Mouse (Mus musculus): ENCODE results near the gene Ubac2. TPM values are rescaled to one million over a fixed set of nuclear protein-coding genes. Genes with fewer than 3 reads are reported as not detected.
"Not testable (repeated sequence)": the region's sequence is repeated elsewhere in the genome, so short reads cannot be mapped to it uniquely, and the experiment has no call there.

Ubac2 gene
- total RNA-seq, 2 experiments from 2014 or later, result 46.1 to 48.3 TPM

- H3K4me3 ChIP-seq, result no peak overlapping the region
- no peak overlapping the region for H3K27ac ChIP-seq
- DNase-seq (ENCODE audit: low spot score in 2 of 2), result no peak
- no peak for TF ChIP-seq CTCF (conservative IDR thresholded peaks at IDR 0.05)
Measured at GRCm38 (mm10) chr14:121873646-121874045, 4.8 kb upstream of the Ubac2 start.

DNA sequence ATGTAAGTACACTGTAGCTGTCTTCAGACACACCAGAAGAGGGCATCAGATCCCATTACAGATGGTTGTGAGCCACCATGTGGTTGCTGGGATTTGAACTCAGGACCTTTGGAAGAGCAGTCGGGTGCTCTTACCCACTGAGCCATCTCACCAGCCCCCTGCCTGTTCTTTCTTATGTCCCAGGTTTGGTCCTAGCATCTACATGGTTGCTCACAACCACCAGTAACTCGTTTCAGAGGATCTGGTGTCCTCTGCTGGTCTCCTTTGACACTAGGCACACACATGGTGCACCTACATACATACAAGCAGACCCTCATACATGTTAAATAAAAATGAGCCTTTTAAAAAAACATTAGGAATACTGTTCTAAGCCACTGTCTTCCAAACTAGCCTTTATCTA lies 2.2 kb upstream of the Ubac2 start:
- not testable (repeated sequence) for H3K27ac ChIP-seq; DNase-seq (ENCODE audit: low spot score in 2 of 2); H3K4me3 ChIP-seq

GRCm38 (mm10) chr14:121876860-121877259 lies 1.6 kb upstream of the Ubac2 start:
- TF ChIP-seq CTCF (conservative IDR thresholded peaks at IDR 0.05), result no peak
- no peak overlapping the region for H3K4me3 ChIP-seq
- no peak for DNase-seq (ENCODE audit: low spot score in 2 of 2)
- H3K27ac ChIP-seq, result no peak overlapping the region

DNA sequence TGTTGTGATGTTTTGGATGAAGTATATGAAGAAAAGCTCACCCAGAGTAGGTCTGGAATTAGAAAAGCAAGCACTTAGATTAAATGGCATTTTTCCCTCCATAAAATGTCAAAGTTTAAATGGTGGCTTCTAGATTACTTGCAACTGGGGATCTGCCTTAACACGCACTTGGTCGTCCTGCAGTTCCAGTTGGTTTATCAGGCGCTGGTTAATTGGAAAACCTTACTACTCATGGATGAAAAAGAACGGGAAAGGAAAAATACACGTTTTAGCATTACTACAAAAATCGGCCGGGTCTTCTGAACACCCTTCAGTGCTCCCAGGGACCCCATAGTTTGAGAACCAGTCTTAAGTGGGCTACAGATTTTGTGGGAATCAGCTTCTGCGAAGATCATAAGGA lies 780 bp upstream of the Ubac2 start:
- H3K27ac ChIP-seq, result peak overlapping the region; percentile 97; the same call in 1 of the 2 replicates
- H3K4me3 ChIP-seq, result peak overlapping the region; percentile 89
- DNase-seq (ENCODE audit: low spot score in 2 of 2), result no peak
- no peak for TF ChIP-seq CTCF (conservative IDR thresholded peaks at IDR 0.05)

DNA sequence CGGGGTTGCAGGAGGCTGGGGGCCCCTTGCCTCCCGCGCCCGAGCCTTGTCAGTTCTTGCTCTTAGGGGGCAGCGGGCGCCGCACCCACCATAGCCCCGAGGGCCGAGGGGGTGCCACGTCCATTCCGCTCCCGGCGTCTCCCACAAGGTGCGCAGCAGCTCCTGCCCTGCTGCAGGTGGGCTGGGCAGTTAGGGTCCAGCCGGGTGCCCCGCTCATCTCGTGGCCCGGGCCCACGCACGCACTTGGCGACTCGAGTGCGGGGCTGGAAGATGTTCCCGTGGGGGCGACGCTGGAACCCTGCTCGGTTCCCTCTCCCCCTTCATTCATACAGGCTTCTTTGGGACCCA lies 413 bp downstream of the Ubac2 start:
- peak overlapping the region; percentile 97 for H3K27ac ChIP-seq
- peak overlapping the region; percentile 89 for H3K4me3 ChIP-seq
- TF ChIP-seq CTCF (conservative IDR thresholded peaks at IDR 0.05), result no peak
- DNase-seq (ENCODE audit: low spot score in 2 of 2), result peak in 1 of 2 experiments; percentile 16

DNA sequence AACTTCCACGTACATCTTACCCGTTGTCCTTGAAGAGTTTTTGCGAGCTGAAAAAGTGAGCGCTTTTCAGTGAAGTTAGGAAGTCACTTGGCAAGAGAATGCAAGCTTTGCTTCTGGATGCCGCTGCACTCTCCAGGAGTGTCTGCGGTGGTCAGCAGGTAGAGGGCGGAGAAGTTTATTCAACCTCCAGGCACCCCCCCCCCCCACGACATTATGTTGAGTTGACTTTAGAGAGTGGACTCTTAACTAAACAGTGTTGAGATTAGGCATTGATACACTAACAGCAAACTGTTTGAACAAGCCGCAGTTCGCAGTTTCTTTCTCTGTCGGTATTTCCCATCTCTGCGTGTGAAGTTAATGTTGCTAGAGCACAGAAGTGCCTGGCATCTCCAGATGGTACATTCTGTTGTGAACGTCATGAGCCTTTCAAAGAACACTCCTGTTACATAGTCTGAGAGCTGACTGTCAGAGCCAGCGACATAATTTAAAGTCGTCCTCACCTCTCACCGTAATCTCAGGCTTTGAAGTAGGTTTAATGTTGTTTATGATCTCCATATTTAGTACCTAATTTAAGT lies 933 bp downstream of the Ubac2 start:
- H3K4me3 ChIP-seq, result peak overlapping the region; percentile 89
- DNase-seq (ENCODE audit: low spot score in 2 of 2), result peak; percentile 33 to 53
- H3K27ac ChIP-seq, result peak overlapping the region; percentile 97
- TF ChIP-seq CTCF (conservative IDR thresholded peaks at IDR 0.05), result no peak

DNA sequence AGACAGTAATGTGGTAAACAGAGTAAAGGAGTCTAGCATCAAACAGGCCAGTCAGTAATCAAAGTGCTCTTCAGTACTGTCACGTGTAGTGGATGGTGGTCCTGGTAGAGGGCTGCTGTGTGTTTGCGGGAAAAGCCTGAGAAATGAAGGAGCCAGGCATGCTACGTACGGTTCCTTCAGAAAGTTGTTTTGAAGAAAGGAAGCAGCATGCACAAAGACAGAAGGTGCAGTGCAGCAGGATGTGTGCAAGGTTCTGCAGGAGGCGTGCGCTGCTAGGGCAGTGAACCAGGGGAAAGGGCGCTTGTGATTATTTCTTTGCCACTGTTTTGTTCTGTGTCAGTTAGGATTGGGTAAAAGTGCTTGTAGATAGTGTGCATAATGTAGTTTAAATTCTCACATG lies 2.8 kb downstream of the Ubac2 start:
- TF ChIP-seq CTCF (conservative IDR thresholded peaks at IDR 0.05), result no peak

DNA sequence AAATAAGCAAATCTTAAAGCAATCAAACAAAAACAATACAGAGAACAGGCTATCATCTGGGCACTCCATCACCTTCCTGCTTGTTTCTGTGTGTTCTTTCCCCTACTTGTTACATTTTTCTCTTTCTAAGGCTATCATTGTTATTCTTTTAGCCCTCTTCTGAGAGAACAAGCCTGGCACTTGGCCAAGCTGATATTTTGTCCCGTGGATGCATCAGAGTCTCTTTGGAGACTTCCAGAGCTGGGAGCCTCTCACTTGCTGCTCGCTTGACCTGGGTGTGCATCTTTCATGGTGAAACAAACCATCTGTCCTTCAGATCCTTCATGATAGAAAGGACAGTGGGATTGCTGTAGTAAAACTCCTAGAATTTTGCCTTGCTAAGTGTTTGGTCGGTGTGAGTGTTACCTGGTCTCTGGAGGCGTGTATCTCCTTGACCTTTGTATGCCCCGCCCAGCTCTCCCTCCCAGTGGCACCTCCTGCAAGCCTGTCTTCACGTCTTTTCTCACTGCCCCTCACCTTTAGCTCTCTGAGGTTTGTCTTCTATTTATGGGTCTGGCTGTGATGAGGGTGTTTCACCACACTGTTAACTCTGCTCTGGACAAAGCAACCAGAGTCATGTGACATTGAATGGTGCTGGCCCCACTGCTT lies 5.9 kb downstream of the Ubac2 start:
- no peak for TF ChIP-seq CTCF (conservative IDR thresholded peaks at IDR 0.05)
- Histone ChIP-seq H3K27ac (no peak overlapping the region), H3K4me3 (no peak overlapping the region)
- DNase-seq (ENCODE audit: low spot score in 2 of 2), result no peak

More for the DNA sequence above, 2.8 kb downstream of the Ubac2 start:
- Histone ChIP-seq H3K27ac (no peak overlapping the region), H3K4me3 (no peak overlapping the region)
- DNase-seq (ENCODE audit: low spot score in 2 of 2), result no peak

GRCm38 (mm10) chr14:121893747-121894146 lies 15.3 kb downstream of the Ubac2 start:
- no peak for TF ChIP-seq CTCF (conservative IDR thresholded peaks at IDR 0.05)
- H3K4me3 ChIP-seq, result no peak overlapping the region
- H3K27ac ChIP-seq, result no peak overlapping the region
- DNase-seq (ENCODE audit: low spot score in 2 of 2), result no peak

- no peak for TF ChIP-seq CTCF (conservative IDR thresholded peaks at IDR 0.05)
- Histone ChIP-seq H3K4me3 (no peak overlapping the region), H3K27ac (no peak overlapping the region)
- no peak for DNase-seq (ENCODE audit: low spot score in 2 of 2)
Measured at GRCm38 (mm10) chr14:121894511-121895135, 16.2 kb downstream of the Ubac2 start.

DNA sequence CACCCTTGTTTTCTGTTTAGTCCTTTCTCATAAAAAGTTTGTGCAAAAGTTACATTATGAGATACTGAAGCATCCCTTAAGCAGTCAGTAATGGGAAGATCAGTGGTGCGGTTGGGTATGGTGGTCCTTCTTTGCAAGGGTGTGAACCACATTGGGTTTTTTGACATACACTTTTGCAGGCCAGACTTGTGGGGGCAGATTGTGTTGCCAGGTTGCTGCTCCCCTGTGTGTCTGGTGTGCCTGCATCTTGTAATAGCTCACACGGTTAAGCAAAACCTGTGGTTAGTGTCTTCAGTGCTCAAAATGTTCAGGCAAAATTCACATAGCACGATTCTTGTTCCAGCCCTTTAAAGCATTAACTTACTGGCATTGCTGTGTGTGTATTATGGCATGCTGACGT lies 16.9 kb downstream of the Ubac2 start:
- DNase-seq (ENCODE audit: low spot score in 2 of 2), result no peak
- Histone ChIP-seq H3K4me3 (no peak overlapping the region), H3K27ac (no peak overlapping the region)
- no peak for TF ChIP-seq CTCF (conservative IDR thresholded peaks at IDR 0.05)

DNA sequence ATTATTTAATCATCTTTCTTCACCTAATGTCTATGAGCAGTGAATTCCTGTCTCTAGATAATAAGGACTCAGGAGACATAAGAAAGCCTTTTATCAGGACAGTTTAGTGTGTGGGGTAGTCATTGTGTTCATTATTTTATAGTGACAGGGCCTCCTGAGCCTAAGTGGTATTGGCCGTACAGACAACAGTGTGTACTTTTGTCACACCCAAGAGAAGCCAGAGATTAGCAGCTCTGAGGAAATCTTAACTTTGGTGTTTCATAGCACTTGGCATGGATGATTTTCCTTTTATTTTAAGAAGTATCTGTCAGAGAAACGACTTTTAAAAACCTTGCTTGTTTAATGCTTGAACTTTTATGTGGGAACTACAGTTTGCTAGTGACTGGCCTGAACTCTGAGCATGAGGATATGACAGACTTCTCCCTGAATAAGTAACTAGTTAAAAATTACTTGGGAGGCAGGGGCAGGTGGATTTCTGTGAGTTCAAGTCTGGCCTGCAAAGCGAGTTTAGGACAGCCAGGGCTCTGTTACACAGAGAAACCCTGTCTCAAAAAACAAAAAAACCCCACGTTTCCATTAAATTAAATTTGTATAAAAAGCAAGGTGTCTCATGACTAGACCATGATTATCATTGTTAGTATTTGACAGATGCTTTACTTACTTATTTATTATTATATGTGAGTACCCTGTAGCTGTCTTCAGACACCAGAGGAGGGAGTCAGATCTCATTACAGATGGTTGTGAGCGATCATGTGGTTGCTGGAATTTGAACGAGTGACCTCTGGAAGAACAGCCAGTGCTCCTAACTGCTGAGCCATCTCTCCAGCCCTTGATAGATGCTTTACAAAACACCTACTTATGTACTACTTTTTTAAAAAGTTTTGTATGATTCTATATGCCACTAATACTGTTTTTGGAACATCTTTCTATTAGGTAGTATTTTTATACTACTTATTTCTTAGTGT lies 18.0 kb downstream of the Ubac2 start:
- Histone ChIP-seq H3K4me3 (no peak overlapping the region), H3K27ac (no peak overlapping the region)
- no peak for TF ChIP-seq CTCF (conservative IDR thresholded peaks at IDR 0.05)
- no peak for DNase-seq (ENCODE audit: low spot score in 2 of 2)

GRCm38 (mm10) chr14:121897773-121898172 lies 19.4 kb downstream of the Ubac2 start:
- no peak for DNase-seq (ENCODE audit: low spot score in 2 of 2)
- Histone ChIP-seq H3K4me3 (no peak overlapping the region), H3K27ac (no peak overlapping the region)
- TF ChIP-seq CTCF (conservative IDR thresholded peaks at IDR 0.05), result no peak

Data from layer of hippocampus, adult 2 months (tissue).